Mouse (Mus musculus) left cerebral cortex, adult 11 months (tissue): ENCODE results near the gene Plpp6.
A peak's percentile ranks its signal among the peaks of the same experiment; 100 is the strongest.
"Not testable (repeated sequence)": the region's sequence is repeated elsewhere in the genome, so short reads cannot be mapped to it uniquely, and the experiment has no call there.

Experiments
- DNase-seq: peaks from one replicate; pipeline ENCODE4 v3.0.0; 2022; ENCODE audit warnings: low spot score

The Plpp6 gene

GRCm38 (mm10) chr19:28989515-28989914, 25.8 kb downstream of the Plpp6 start:
- DNase-seq: no peak

DNA sequence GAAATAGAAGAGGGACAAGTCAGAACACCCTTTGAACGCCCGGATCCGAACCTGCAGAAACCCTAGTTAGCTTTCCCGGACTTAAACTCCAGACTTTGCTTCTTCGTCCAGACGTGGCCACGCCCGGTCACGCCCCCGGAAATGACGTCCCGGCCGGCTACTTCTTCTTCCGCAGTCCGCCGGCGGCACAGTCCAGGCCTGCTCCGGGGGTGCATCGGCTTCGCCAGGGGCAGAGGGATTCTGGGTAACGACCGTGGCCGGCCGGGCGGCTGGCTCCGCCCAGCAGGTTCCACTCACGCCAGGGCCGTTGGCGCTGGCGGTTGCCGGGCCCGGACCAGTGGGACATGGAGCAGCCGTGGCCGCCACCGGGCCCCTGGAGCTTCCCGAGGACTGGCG, 26.4 kb downstream of the Plpp6 start, which contains the start of gene Cdc37l1:
Cdc37l1 (plus strand) TSS at position 159 of the 396 bp plus-strand sequence.
- peak; percentile 93 for DNase-seq

GRCm38 (mm10) chr19:28990590-28991221, 27.0 kb downstream of the Plpp6 start:
- peak; percentile 35 for DNase-seq

DNA sequence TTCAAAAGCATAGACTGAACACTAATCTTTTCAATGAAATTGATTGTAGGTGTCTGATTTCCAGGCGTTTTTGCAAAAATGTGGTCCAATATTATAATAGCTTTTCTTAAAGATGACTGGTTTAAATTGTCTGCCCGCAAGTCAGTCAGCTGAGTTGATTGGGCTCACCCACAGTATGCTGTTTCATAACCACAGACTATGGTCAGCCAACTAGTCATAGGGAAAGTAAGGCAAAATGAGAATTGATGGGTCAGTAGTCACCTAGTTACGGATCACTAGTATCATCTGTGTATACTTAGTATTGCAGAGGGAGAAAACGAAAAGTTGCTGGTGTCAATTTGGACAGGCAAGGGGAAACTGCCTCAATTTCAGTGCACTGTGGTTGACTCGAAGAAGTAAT, 27.6 kb downstream of the Plpp6 start:
- no peak for DNase-seq

DNA sequence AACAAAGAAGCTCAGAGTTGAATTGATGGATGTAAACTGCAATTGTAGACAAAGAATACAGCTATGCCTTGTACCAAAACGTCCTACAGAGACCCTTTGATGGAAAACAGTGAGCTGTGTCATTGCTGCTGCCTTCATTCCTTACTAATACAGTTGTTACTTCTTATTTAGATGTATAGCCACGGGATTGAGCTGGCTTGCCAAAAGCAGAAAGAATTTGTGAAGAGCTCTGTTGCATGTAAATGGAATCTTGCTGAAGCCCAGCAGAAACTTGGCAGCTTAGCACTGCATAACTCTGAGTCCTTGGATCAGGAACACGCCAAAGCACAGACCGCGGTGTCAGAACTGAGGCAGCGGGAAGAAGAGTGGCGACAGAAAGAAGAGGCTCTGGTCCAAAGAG, 31.1 kb downstream of the Plpp6 start:
- peak; percentile 53 for DNase-seq

DNA sequence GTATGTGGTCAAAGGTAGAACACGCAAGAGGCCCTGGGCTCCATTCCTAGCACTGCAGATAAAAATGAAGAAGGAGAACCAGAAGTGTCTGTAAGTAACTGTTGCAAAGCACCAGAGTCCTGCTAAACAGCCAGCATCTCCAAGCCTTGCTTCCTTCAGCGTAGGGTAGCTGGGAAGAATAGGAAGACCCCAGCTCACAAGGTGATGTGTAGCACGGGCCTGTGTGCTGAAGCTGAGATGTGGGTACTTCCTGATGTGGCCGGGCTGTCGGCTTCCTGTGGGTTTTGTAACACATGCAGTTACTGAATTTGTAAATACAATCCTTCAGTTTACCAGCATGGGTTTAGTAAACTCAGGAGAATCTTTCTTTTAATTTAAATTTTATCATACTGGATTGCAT, 31.6 kb downstream of the Plpp6 start:
- no peak for DNase-seq

DNA sequence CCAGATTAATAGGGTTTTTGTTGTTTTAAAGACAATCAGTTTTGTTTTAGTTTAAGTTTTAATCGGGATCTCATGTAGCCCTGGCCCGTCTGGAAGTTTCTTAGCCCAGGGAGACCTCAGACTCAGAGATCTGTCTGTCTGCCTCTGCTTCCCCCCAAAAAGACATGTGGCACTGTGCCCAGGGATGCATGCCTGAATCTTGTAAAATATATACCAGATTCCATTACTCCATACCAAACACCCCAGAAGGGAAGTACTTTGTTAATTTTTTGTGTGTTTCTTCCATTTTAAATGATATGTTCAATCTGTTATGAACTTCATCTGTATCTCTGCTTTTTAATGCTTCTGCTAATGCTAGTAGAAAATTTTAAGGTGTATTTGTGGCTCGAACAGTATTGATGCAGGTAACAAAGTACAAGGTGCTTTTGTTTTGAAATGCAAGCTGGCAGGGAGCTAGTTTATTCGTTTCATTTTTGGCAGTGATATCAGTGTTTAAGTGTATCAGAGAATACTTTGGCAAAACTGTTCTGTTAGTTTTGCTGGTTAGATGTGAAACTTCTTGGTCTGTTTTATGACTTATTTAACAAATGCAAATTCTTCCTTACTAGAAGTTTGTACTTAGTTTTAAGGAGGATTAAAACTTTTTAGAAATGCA, 34.4 kb downstream of the Plpp6 start:
- DNase-seq: no peak

DNA sequence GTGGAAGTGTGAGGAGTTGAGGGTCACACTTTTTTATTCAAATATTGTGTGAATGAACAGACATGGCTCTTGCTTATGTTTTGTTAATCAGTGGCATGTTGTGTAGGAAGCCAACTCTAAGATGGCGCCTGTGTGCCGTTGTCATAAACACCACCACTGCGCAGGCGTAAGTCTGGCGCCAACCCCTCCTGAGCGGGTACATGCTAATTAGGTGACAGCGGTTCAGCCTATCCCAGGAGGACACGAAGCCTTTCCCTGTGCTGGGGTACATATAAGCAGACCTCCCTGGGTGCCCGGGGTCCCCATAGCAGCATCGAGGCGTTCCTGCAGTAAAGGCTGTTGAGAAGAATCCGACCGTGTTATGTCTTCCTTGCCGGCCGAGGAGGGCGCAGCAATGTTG, 36.6 kb downstream of the Plpp6 start:
- DNase-seq: not testable (repeated sequence)

GRCm38 (mm10) chr19:29008069-29008706, 44.4 kb downstream of the Plpp6 start:
- no peak for DNase-seq

- DNase-seq: no peak
These were observed 45.3 kb downstream of the Plpp6 start for GRCm38 (mm10) chr19:29009046-29009445.

GRCm38 (mm10) chr19:29011355-29011990, 47.7 kb downstream of the Plpp6 start:
- DNase-seq: no peak

DNA sequence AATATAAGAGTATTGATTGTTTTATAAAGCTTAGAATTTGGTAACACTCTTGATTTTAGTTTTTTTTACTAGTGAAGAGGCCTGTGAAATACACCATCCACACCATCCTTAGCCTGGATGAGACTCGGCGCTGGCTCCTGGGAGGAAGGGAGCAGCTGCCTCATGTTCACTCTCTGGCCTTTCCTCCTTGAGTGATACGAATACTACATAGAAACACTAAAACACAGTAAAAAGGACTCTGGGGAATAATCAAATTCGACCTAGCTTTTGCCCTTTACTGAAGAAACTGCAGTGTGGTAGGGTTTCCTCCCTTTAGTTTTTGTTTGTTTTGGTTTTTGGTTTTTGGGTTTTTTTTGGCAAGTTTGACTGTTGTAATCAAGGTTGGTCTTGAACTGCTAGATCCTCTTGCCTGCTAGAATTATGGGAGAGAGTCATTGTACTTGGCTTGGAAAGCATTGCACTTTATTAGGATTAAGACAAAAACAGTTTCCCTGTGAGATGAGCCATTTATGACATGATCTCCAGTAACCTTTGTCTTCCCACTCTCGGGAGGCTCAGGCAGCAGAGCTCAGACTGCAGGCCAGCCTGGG, 50.8 kb downstream of the Plpp6 start:
- DNase-seq: no peak

- no peak for DNase-seq
These were observed 51.9 kb downstream of the Plpp6 start for GRCm38 (mm10) chr19:29015410-29016203.

GRCm38 (mm10) chr19:29016204-29016765, 52.5 kb downstream of the Plpp6 start:
- DNase-seq: no peak
